Mouse (Mus musculus) E14TG2a.4 (cell line): Measurements from ENCODE around the gene Paqr6.

ENCODE experiments used
- CTCF ChIP-seq: conservative IDR thresholded peaks from 2 replicates; pipeline ENCODE4 v1.5.1; 2014; ENCODE audit warnings: low read length
- NANOG ChIP-seq: IDR thresholded peaks from 2 replicates; pipeline ENCODE4 v1.6.1; 2014; ENCODE audit warnings: borderline replicate concordance, low read length, mixed read lengths

DNA sequence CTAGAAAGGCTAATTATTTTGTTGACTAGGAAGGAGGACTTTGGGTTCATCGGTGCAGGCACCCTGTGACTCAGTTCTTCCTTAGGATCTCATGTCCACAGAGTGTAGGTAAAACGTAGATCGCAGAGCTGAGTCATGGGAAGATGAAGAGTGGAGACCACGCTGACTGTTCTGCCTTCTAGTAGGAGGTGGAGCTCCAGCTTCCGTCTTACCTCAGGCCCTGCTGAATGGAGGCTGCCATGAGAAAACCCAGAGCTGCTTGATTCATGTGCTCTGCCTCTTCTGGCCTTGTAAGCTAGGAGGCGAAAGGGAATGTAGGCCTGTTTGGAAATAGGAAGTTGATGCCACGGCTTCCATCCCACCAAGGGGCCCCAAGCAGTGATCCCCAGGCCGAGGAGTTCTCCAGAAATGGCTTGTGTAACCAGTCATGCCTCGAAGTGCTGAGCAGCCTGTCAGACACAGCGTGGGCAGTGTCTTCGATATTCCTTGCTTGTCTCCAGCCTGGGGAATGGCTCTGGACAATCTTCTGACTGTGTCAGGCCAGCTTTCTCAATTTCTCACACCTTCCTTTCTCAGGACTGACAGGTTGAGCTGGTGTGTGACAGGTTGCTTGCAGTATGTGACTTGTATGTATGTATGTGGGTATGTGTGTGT is 26.9 kb upstream of the Paqr6 start:
- no peak for TF ChIP-seq CTCF
- TF ChIP-seq NANOG = no peak
